Mouse (Mus musculus) heart, postnatal 0 days (tissue): ENCODE measurements around the gene Ssbp3.

Experiments
- CTCF ChIP-seq: IDR thresholded peaks from 2 replicates; pipeline ENCODE4 v1.5.1; 2016; ENCODE audit warnings: antibody characterized with exemption, control low read depth, low read depth
- EP300 ChIP-seq: IDR thresholded peaks from 2 replicates; pipeline ENCODE4 v1.6.1; 2016; ENCODE audit warnings: antibody characterized with exemption, low read depth

DNA sequence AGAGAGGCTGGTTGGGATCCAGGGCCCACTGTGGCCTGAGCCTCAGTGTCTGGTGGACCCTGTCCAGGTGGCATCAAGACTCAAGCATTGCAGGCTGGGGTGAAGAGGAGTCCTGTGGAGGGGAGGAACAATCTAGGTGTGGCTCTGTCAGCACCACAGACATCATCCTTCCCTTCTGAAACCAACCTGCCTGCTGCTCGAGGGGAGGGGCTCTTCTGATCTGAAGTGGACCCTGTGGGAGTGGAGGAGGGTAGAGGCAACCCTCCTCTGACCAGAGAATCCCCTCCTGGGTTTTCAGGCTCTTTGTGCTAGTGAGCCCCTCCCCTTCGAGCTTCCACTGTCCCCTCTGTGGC lies 25.1 kb downstream of the Ssbp3 start:
- TF ChIP-seq CTCF (no peak), EP300 (no peak)
